Mouse (Mus musculus) ES-Bruce4 (cell line): ENCODE measurements around the gene Trpv4.

Experiments
- CTCF ChIP-seq: IDR thresholded peaks from one replicate; pipeline ENCODE4 v1.8.1; 2011; ENCODE audit warnings: low read depth, low read length
- POLR2A ChIP-seq: IDR thresholded peaks from one replicate; pipeline ENCODE4 v1.8.1; 2011; ENCODE audit warnings: low read length; ENCODE audit not compliant: insufficient read depth

- TF ChIP-seq POLR2A, result no peak
- TF ChIP-seq CTCF, result peak; percentile 74
These were observed 46.1 kb downstream of the Trpv4 start for GRCm38 (mm10) chr5:114611968-114612608.
